Mouse (Mus musculus): Measurements from ENCODE around the gene Fkbp5.
"Not testable (repeated sequence)": the region's sequence is repeated elsewhere in the genome, so short reads cannot be mapped to it uniquely, and the experiment has no call there.

Fkbp5 gene

GRCm38 (mm10) chr17:28517441-28517955 lies at the start of gene Fkbp5:
TSS of gene Fkbp5 (minus strand) at chr17:28517527.
- no peak for DNase-seq (ENCODE audit: low read depth, low spot score)
- no peaks in the 10 kb centered on the region for H3K36me3 ChIP-seq (ENCODE audit: control insufficient read depth, insufficient read depth, low read length, poor library complexity, severe bottlenecking)
- no peaks in the 10 kb centered on the region for H3K27me3 ChIP-seq (ENCODE audit: control insufficient read depth, insufficient read depth, low read length, poor library complexity, severe bottlenecking)

GRCm38 (mm10) chr17:28565181-28565580 lies 47.9 kb upstream of the Fkbp5 start:
- no peaks in the 10 kb centered on the region for H3K36me3 ChIP-seq (ENCODE audit: control insufficient read depth, insufficient read depth, low read length, poor library complexity, severe bottlenecking)
- no peaks in the 10 kb centered on the region for H3K27me3 ChIP-seq (ENCODE audit: control insufficient read depth, insufficient read depth, low read length, poor library complexity, severe bottlenecking)
- DNase-seq (ENCODE audit: low read depth, low spot score): no peak

DNA sequence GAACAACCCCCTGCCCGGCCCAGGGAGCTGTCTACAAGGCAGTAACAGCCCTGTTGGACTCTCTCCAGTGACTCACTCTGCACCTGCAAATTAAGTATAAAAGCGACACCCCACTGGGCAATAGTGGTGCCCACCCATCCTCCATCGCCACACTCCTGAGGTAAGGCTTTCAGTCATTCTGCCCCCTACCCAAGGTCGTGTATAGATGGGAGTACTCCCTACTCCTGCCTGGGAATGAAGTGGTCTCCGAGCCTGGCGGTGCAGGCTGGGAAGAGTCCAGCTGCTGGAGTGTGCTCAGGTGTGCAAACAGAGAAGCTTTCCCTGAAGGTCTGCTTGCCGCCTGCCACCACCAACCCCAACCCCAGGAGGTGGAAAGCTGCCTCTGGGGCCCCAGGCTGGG lies 44.3 kb upstream of the Fkbp5 start:
- H3K36me3 ChIP-seq (ENCODE audit: control insufficient read depth, insufficient read depth, low read length, poor library complexity, severe bottlenecking): no peaks in the 10 kb centered on the region
- no peak for DNase-seq (ENCODE audit: low read depth, low spot score)
- H3K27me3 ChIP-seq (ENCODE audit: control insufficient read depth, insufficient read depth, low read length, poor library complexity, severe bottlenecking): no peaks in the 10 kb centered on the region

GRCm38 (mm10) chr17:28560598-28560997 lies 43.3 kb upstream of the Fkbp5 start, which contains the start of gene Clps:
TSS of gene Clps (minus strand) at chr17:28560766.
- Histone ChIP-seq H3K27me3 (ENCODE audit: control insufficient read depth, insufficient read depth, low read length, poor library complexity, severe bottlenecking) (no peaks in the 10 kb centered on the region), H3K36me3 (ENCODE audit: control insufficient read depth, insufficient read depth, low read length, poor library complexity, severe bottlenecking) (no peaks in the 10 kb centered on the region)
- no peak for DNase-seq (ENCODE audit: low read depth, low spot score)

GRCm38 (mm10) chr17:28557772-28558171 lies 40.4 kb upstream of the Fkbp5 start:
- Histone ChIP-seq H3K36me3 (ENCODE audit: control insufficient read depth, insufficient read depth, low read length, poor library complexity, severe bottlenecking) (no peaks in the 10 kb centered on the region), H3K27me3 (ENCODE audit: control insufficient read depth, insufficient read depth, low read length, poor library complexity, severe bottlenecking) (no peaks in the 10 kb centered on the region)
- no peak for DNase-seq (ENCODE audit: low read depth, low spot score)

DNA sequence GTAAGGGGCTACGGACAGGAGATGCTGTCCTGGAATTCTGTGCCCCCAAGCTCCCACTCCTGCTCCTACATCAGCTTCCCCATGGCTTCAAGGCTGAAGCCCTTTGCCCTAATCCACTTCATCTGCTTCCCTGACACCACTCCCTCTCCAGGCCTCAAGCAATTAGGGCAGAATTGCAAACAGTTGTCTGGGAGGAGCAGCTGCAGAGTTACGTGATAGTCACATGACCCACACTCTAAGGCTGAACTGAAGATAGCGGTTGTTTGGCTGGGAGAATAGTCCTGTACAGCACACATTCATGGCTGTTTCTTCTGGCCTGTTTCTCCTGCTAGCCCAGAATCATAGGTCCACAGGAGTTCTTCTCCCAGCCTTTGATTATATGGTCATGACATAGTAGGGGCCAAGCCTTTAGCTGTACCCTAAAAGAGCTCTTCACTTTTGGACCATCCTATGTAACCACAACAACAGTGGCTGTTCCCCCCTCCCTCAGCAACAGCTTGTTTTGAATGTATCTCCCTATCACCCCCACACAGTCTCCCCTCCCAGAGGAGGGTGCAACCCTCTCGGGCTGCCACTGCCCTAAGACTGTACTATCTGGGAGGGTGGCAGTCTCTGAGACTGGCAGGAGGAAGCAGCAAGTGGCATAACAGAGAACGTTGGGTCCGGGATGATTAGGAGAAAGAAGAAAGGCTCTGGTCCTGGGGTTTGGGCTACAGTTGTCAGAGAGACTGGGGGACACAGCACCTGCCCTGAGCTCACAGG lies 39.5 kb upstream of the Fkbp5 start:
- no peaks in the 10 kb centered on the region for H3K27me3 ChIP-seq (ENCODE audit: control insufficient read depth, insufficient read depth, low read length, poor library complexity, severe bottlenecking)
- no peak for DNase-seq (ENCODE audit: low read depth, low spot score)
- no peaks in the 10 kb centered on the region for H3K36me3 ChIP-seq (ENCODE audit: control insufficient read depth, insufficient read depth, low read length, poor library complexity, severe bottlenecking)

DNA sequence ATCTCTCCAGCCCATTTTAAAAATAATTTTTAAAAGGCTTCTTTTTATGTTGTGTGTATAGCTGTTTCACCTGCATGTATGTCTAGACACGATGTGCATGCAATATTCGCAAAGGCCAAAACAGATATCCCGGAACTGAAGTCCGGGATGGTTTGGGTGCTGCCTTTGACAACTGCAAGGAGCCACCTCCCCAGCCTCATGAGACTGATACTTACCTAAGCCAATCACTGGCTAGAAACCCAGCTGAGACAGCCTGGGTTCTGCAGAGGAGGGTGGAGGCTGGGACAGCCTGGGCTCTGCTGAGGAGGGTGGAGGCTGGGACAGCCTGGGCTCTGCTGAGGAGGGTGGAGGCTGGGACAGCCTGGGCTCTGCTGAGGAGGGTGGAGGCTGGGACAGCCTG lies 36.7 kb upstream of the Fkbp5 start:
- H3K36me3 ChIP-seq (ENCODE audit: control insufficient read depth, insufficient read depth, low read length, poor library complexity, severe bottlenecking); DNase-seq (ENCODE audit: low read depth, low spot score); H3K27me3 ChIP-seq (ENCODE audit: control insufficient read depth, insufficient read depth, low read length, poor library complexity, severe bottlenecking): not testable (repeated sequence)

DNA sequence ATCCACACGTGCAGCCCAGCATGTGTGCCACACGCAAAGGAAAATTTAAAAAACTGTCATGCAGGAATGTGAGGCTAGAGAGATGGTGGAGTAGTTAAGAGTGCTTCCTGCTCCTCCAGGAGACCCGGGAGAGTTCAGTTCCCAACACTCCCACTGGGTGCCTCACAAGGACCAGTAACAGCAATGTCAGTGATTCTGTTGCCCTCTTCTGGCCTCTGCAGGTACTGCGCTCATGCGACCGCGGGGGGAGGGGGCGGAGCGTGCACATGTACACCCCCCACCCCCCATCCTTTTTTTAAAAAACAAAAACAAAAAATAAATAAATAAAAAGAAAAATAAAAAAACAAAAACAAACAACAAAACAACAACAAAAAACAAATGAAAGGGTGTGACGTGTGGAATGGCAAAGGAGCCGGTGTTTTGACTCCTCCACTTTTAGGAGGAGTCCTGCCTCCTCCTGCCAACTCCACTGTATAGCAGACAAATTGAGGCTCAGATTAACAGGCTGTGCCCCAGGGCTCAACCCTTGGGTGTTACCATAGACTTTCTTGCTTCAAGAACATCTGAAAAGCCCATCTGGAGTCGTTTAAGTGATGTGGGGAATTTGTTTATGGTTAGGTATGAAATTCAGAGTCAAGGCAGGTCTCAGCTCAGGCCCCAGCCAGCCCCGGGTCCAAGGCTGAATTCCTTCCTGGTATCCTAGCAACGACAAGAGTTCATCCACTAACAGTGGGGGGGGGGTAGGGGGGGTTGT lies 35.9 kb upstream of the Fkbp5 start:
- no peaks in the 10 kb centered on the region for H3K36me3 ChIP-seq (ENCODE audit: control insufficient read depth, insufficient read depth, low read length, poor library complexity, severe bottlenecking)
- DNase-seq (ENCODE audit: low read depth, low spot score): peak; percentile 81
- no peaks in the 10 kb centered on the region for H3K27me3 ChIP-seq (ENCODE audit: control insufficient read depth, insufficient read depth, low read length, poor library complexity, severe bottlenecking)

- DNase-seq (ENCODE audit: low read depth, low spot score): no peak
- H3K27me3 ChIP-seq (ENCODE audit: control insufficient read depth, insufficient read depth, low read length, poor library complexity, severe bottlenecking): no peaks in the 10 kb centered on the region
These were observed 31.8 kb upstream of the Fkbp5 start, which contains the start of gene Clpsl2 for GRCm38 (mm10) chr17:28549111-28549510. TSS of gene Clpsl2 (plus strand) at chr17:28549411.

DNA sequence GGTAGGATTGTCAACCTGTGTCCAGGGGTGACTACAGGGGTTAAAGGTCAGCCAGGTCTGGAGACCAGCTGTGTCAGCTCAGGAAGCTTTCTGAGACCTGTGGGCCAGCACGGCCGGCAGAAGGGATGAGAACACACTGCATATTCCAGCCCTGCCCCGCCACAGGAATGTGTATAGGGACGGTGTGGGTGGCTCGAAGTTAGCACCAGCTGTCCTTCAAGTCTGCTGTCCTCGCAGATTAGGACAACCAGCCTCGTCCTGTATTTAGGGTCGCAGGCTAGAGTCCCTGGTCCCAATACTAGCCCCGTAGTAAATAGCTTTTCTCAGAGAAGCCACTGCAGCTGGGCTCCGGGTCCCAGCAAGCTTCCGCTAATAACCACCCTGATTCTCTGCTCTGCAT lies 31.2 kb upstream of the Fkbp5 start:
- DNase-seq (ENCODE audit: low read depth, low spot score): no peak
- no peaks in the 10 kb centered on the region for H3K27me3 ChIP-seq (ENCODE audit: control insufficient read depth, insufficient read depth, low read length, poor library complexity, severe bottlenecking)
- H3K36me3 ChIP-seq (ENCODE audit: control insufficient read depth, insufficient read depth, low read length, poor library complexity, severe bottlenecking): no peaks in the 10 kb centered on the region

More at GRCm38 (mm10) chr17:28549111-28549510, 31.8 kb upstream of the Fkbp5 start, which contains the start of gene Clpsl2:
- H3K36me3 ChIP-seq (ENCODE audit: control insufficient read depth, insufficient read depth, low read length, poor library complexity, severe bottlenecking): no peaks in the 10 kb centered on the region

DNA sequence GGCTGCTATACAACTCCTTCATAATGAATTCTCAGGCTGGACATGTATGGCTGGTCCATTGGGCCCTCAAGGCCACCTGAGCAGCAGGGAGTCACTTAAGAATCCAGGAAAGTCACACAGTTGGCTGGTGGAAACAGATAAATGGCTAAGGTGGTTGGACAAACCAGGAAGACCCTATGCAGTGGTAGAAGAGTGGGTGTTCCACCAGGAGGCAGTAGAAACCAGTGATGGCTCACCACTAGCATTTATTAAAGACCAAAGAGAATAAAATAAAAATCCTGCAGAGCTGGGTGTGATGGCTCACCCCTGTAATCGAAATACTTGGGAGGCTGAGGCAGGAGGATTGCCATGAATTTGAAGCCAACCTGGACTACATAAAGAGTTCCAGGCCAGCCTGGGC lies 29.6 kb upstream of the Fkbp5 start:
- Histone ChIP-seq H3K27me3 (ENCODE audit: control insufficient read depth, insufficient read depth, low read length, poor library complexity, severe bottlenecking) (no peaks in the 10 kb centered on the region), H3K36me3 (ENCODE audit: control insufficient read depth, insufficient read depth, low read length, poor library complexity, severe bottlenecking) (no peaks in the 10 kb centered on the region)
- DNase-seq (ENCODE audit: low read depth, low spot score): no peak

GRCm38 (mm10) chr17:28537881-28538280 lies 20.6 kb upstream of the Fkbp5 start:
- no peaks in the 10 kb centered on the region for H3K36me3 ChIP-seq (ENCODE audit: control insufficient read depth, insufficient read depth, low read length, poor library complexity, severe bottlenecking)
- no peak for DNase-seq (ENCODE audit: low read depth, low spot score)
- H3K27me3 ChIP-seq (ENCODE audit: control insufficient read depth, insufficient read depth, low read length, poor library complexity, severe bottlenecking): no peaks in the 10 kb centered on the region

GRCm38 (mm10) chr17:28533327-28533726 lies 16.0 kb upstream of the Fkbp5 start:
- DNase-seq (ENCODE audit: low read depth, low spot score): no peak
- no peaks in the 10 kb centered on the region for H3K36me3 ChIP-seq (ENCODE audit: control insufficient read depth, insufficient read depth, low read length, poor library complexity, severe bottlenecking)
- no peaks in the 10 kb centered on the region for H3K27me3 ChIP-seq (ENCODE audit: control insufficient read depth, insufficient read depth, low read length, poor library complexity, severe bottlenecking)

- Histone ChIP-seq H3K27me3 (ENCODE audit: control insufficient read depth, insufficient read depth, low read length, poor library complexity, severe bottlenecking) (no peaks in the 10 kb centered on the region), H3K36me3 (ENCODE audit: control insufficient read depth, insufficient read depth, low read length, poor library complexity, severe bottlenecking) (no peaks in the 10 kb centered on the region)
- no peak for DNase-seq (ENCODE audit: low read depth, low spot score)
These were observed 15.2 kb upstream of the Fkbp5 start for GRCm38 (mm10) chr17:28532557-28532956.

GRCm38 (mm10) chr17:28531946-28532345 lies 14.6 kb upstream of the Fkbp5 start:
- no peaks in the 10 kb centered on the region for H3K27me3 ChIP-seq (ENCODE audit: control insufficient read depth, insufficient read depth, low read length, poor library complexity, severe bottlenecking)
- no peaks in the 10 kb centered on the region for H3K36me3 ChIP-seq (ENCODE audit: control insufficient read depth, insufficient read depth, low read length, poor library complexity, severe bottlenecking)
- no peak for DNase-seq (ENCODE audit: low read depth, low spot score)
